Mouse (Mus musculus): ENCODE measurements around the gene Hexim1. TPM values are rescaled to one million over a fixed set of nuclear protein-coding genes. Genes with fewer than 3 reads are reported as not detected.

Gene Hexim1
- polyA plus RNA-seq, 1 experiment from 2014 or later, result 2.4 TPM

Other genes with a start within 250 kb of the Hexim1 start
- 192 and 196 TPM in 2 replicates for gene Eftud2, start 235.2 kb upstream of the Hexim1 start, polyA plus RNA-seq (2016; fragmentation: Nextera tagmentation; extraction: Ambion mirVana)
- 0.85 and 0.97 TPM in 2 replicates for gene Ccdc103, start 235.0 kb upstream of the Hexim1 start, polyA plus RNA-seq (2016; fragmentation: Nextera tagmentation; extraction: Ambion mirVana)
- gene Fam187a, start 231.1 kb upstream of the Hexim1 start, polyA plus RNA-seq (2016; fragmentation: Nextera tagmentation; extraction: Ambion mirVana), result not detected in 2 replicates
- 7.3 and 7.6 TPM in 2 replicates for gene Gfap, start 215.3 kb upstream of the Hexim1 start, polyA plus RNA-seq (2016; fragmentation: Nextera tagmentation; extraction: Ambion mirVana)
- gene Kif18b, start 191.1 kb upstream of the Hexim1 start, polyA plus RNA-seq (2016; fragmentation: Nextera tagmentation; extraction: Ambion mirVana), result 12.4 and 14.0 TPM in 2 replicates
- gene C1ql1, start 169.5 kb upstream of the Hexim1 start, polyA plus RNA-seq (2016; fragmentation: Nextera tagmentation; extraction: Ambion mirVana), result 0.72 and 0.75 TPM in 2 replicates
- 47.9 and 54.8 TPM in 2 replicates for gene Nmt1, start 88.0 kb upstream of the Hexim1 start, polyA plus RNA-seq (2016; fragmentation: Nextera tagmentation; extraction: Ambion mirVana)
- gene Dcakd, start 87.9 kb upstream of the Hexim1 start, polyA plus RNA-seq (2016; fragmentation: Nextera tagmentation; extraction: Ambion mirVana), result 41.0 and 41.7 TPM in 2 replicates
- gene Plcd3, start 14.6 kb upstream of the Hexim1 start, polyA plus RNA-seq (2016; fragmentation: Nextera tagmentation; extraction: Ambion mirVana), result 0.74 and 0.79 TPM in 2 replicates
- 40.6 and 46.1 TPM in 2 replicates for gene Acbd4, start 14.5 kb upstream of the Hexim1 start, polyA plus RNA-seq (2016; fragmentation: Nextera tagmentation; extraction: Ambion mirVana)
- 9.5 and 10.0 TPM in 2 replicates for gene Hexim2, start 16.2 kb downstream of the Hexim1 start, polyA plus RNA-seq (2016; fragmentation: Nextera tagmentation; extraction: Ambion mirVana)
- gene Fmnl1, start 54.9 kb downstream of the Hexim1 start, polyA plus RNA-seq (2016; fragmentation: Nextera tagmentation; extraction: Ambion mirVana), result 5.2 and 5.7 TPM in 2 replicates
- 0.11 TPM in 1 of 2 replicates, not detected in the other for gene 1700023F06Rik, start 92.3 kb downstream of the Hexim1 start, polyA plus RNA-seq (2016; fragmentation: Nextera tagmentation; extraction: Ambion mirVana)
- gene Spata32, start 102.2 kb downstream of the Hexim1 start, polyA plus RNA-seq (2016; fragmentation: Nextera tagmentation; extraction: Ambion mirVana), result not detected in 2 replicates
- gene Map3k14, start 151.2 kb downstream of the Hexim1 start, polyA plus RNA-seq (2016; fragmentation: Nextera tagmentation; extraction: Ambion mirVana), result 0.84 and 0.93 TPM in 2 replicates
- 2.7 and 4.0 TPM in 2 replicates for gene Arhgap27, start 247.5 kb downstream of the Hexim1 start, polyA plus RNA-seq (2016; fragmentation: Nextera tagmentation; extraction: Ambion mirVana)

All from liver, embryonic 12.5 days (tissue).